Mouse (Mus musculus) ES-Bruce4 (cell line): ENCODE data around the gene Cyp24a1.

Source experiments
- CTCF ChIP-seq: IDR thresholded peaks from one replicate; pipeline ENCODE4 v1.8.1; 2011; ENCODE audit warnings: low read depth, low read length
- EP300 ChIP-seq: IDR thresholded peaks from 2 replicates; pipeline ENCODE4 v1.6.1; 2011; ENCODE audit warnings: low read depth, low read length; ENCODE audit not compliant: insufficient read depth
- POLR2A ChIP-seq: IDR thresholded peaks from one replicate; pipeline ENCODE4 v1.8.1; 2011; ENCODE audit warnings: low read length; ENCODE audit not compliant: insufficient read depth

DNA sequence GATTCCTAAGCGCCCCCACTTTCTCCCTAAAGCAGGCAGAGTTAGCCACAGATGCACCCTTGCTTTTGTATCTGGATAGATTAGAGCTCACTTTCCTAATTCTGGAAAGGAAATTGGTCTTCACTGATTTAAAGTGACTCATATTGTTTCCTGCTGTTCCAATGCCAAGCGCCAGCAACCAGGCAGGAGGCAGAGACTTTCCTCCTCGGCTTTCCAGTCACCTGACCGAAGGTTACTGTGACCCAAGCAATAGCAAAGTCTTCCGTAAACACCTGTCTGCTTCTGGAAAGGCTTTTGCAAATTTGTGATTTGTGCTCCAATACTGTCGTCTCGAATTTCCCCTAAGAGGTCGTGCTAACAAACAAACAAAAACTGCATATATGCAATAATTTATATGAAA lies 1.1 kb upstream of the Cyp24a1 start:
- no peak for TF ChIP-seq CTCF
- TF ChIP-seq POLR2A, result no peak
- TF ChIP-seq EP300, result no peak
